Mouse (Mus musculus) kidney, embryonic 15.5 days (tissue): ENCODE measurements at regions not wholly inside any gene's neighbourhood (a gene's known extent, or its start where the extent isn't known, plus 50 kb on each side); places are given as distances from the start of the nearest gene placed in this dataset.

Experiments used
- ATAC-seq: fragments of 200-750 bp; cut with Nextera tagmentation; replicated peaks from 2 replicates; pipeline ENCODE4 v1.8.0; 2017; ENCODE audit warnings: moderate TSS enrichment; ENCODE audit not compliant: low FRiP score
- H3K27ac ChIP-seq: fragments of 300-500 bp; sonication (generic); 2 replicates; pipeline ENCODE4 v1.5.1; 2015; ENCODE audit warnings: mild to moderate bottlenecking, inconsistent platforms
- H3K27me3 ChIP-seq: fragments of 300-500 bp; sonication (generic); 2 replicates; pipeline ENCODE4 v1.6.1; 2015; ENCODE audit warnings: inconsistent platforms
- H3K36me3 ChIP-seq: fragments of 300-500 bp; sonication (generic); 2 replicates; pipeline ENCODE4 v1.6.1; 2015; ENCODE audit warnings: inconsistent platforms
- H3K4me1 ChIP-seq: fragments of 300-500 bp; sonication (generic); 2 replicates; pipeline ENCODE4 v1.6.1; 2015; ENCODE audit warnings: inconsistent platforms
- H3K4me2 ChIP-seq: fragments of 300-500 bp; sonication (generic); 2 replicates; pipeline ENCODE4 v1.6.1; 2015; ENCODE audit warnings: moderate library complexity, mild to moderate bottlenecking, inconsistent platforms
- H3K4me3 ChIP-seq: fragments of 300-500 bp; sonication (generic); replicated peaks from 2 replicates; pipeline ENCODE4 v1.5.1; 2015; ENCODE audit warnings: mild to moderate bottlenecking, inconsistent platforms
- H3K9ac ChIP-seq: fragments of 300-500 bp; sonication (generic); 2 replicates; pipeline ENCODE4 v1.6.1; 2015; ENCODE audit warnings: mild to moderate bottlenecking, inconsistent platforms
- H3K9me3 ChIP-seq: fragments of 300-500 bp; sonication (generic); replicated peaks from 2 replicates; pipeline ENCODE4 v1.6.1; 2016; ENCODE audit warnings: inconsistent platforms
- WGBS: fragments of 180-500 bp; shearing (Covaris S2); methylation state at CpG from one replicate; pipeline ENCODE4 v1.1.7; 2015; ENCODE audit warnings: mixed read lengths; 5-methylcytosine and 5-hydroxymethylcytosine counted together

DNA sequence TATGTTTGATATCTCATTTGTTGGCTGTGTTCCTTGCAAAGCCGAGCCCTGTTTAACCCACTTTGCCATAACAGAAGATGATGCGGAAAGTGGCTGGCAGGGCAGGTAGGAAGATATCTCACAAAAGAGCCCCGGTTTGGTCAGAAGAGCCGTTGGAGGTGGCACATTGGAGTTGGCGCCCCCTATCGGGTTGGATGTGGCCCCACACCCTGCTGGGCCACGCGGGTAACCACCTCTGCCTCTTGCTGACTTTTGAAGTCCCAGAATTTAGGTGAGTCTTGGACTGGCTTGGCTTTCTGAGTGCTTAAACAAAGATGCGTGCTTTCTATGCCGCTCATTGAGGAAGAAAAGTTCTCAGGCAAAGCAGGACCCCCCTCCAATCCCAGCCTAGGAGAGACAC, 56.1 kb downstream of the Gm4791 start:
- no peak for ATAC-seq
- no peak overlapping the region for H3K27ac ChIP-seq
- H3K27me3 ChIP-seq, result no peaks in the 10 kb centered on the region
- H3K36me3 ChIP-seq, result no peaks in the 10 kb centered on the region
- 0 out of 2 replicates have a peak, but pooled peaks cover 3% of the 10 kb centered on the region for H3K4me1 ChIP-seq
- no peak overlapping the region for H3K9ac ChIP-seq
- no peaks in the 10 kb centered on the region for H3K9me3 ChIP-seq
- H3K4me2 ChIP-seq, result no peak overlapping the region
- H3K4me3 ChIP-seq, result no peak overlapping the region
- WGBS, result 73% methylated on average over 10 of the region's 10 CpGs

DNA sequence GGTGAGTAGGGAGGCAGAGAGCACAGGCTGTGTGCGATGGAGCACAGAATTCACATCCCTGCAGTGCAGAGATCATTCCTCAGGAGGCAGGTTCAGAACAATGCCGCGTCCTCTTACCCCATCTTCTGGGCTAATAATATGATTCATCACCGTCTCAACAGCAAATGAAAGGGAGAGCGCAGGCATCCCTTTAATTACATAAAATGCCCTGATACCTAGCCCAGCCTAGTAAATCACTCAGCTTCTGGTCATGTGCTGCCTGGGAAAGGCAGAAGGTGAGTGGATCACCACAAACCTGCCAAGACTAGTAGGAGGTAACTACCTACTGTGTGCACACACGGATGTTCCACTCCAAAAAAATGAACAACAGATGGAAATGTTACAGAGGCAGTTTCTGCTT, 57.0 kb downstream of the Gm4791 start:
- 0 out of 2 replicates have a peak, but pooled peaks cover 3% of the 10 kb centered on the region for H3K4me1 ChIP-seq
- H3K9me3 ChIP-seq, result no peaks in the 10 kb centered on the region
- no peaks in the 10 kb centered on the region for H3K36me3 ChIP-seq
- ATAC-seq, result no peak
- 38% methylated on average over 6 of the region's 6 CpGs for WGBS
- H3K4me3 ChIP-seq, result no peak overlapping the region
- no peak overlapping the region for H3K4me2 ChIP-seq
- no peak overlapping the region for H3K9ac ChIP-seq
- H3K27ac ChIP-seq, result no peak overlapping the region
- H3K27me3 ChIP-seq, result no peaks in the 10 kb centered on the region

DNA sequence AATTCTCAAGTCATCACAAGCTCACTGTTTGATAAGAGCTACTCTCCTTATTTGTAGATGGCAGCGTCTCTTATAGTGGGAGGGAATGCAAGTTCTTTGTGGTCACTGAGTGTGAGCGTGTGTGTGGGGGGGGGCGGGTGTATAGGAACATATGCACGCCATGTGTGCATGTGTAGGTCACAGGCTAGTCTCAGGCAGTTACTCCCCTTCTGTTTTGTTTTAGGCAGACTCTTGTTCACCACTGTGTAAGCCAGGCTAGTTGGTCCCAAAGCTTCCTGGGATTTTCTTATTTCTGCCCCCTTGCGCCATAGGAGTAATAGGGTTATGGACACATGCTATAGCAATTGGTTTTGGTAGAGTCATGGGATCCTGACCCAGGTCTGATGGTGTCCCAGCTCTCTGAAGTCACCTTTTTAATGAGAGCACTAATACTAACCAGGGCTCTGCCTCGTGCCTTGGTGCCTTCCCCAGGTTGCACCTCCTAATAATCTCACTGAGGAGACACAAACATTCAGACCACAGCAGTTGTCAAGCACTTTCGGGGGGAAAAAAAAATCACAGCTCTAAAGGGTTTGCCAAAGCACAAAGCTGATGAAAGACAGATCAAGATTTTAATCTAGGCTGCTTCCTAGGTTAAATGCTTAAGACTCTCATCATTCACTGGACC, 60.9 kb downstream of the Gm4791 start:
- no peaks in the 10 kb centered on the region for H3K36me3 ChIP-seq
- 0 out of 2 replicates have a peak, but pooled peaks cover 2% of the 10 kb centered on the region for H3K27me3 ChIP-seq
- WGBS, result 80% methylated on average over 7 of the region's 7 CpGs
- H3K4me1 ChIP-seq, result 0 out of 2 replicates have a peak, but pooled peaks cover 3% of the 10 kb centered on the region
- no peak overlapping the region for H3K4me3 ChIP-seq
- H3K9me3 ChIP-seq, result no peaks in the 10 kb centered on the region
- ATAC-seq, result no peak
- no peak overlapping the region for H3K9ac ChIP-seq
- H3K27ac ChIP-seq, result no peak overlapping the region
- H3K4me2 ChIP-seq, result no peak overlapping the region

DNA sequence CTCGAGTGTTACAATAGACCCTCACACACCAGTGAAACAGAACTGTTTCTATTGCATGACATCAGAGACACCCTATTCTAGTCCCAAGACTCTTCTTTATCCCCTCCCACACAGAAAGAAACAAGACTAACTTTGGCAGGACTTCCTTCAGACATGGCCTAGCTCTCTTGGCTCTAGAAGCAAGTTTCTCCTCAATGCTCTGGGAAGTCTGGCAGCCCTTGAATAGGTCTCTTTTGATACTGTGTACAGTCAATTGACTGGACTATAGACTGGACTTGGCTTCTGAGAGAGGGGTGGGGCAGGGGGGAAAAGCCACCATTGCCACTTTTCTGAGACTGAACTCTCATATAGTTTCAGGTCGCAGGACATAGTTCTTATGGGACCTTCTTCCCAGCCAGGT, 62.2 kb downstream of the Gm4791 start:
- Histone ChIP-seq H3K4me2 (no peak overlapping the region), H3K4me3 (no peak overlapping the region), H3K9ac (no peak overlapping the region), H3K27me3 (0 out of 2 replicates have a peak, but pooled peaks cover 2% of the 10 kb centered on the region), H3K9me3 (no peaks in the 10 kb centered on the region), H3K4me1 (0 out of 2 replicates have a peak, but pooled peaks cover 1% of the 10 kb centered on the region), H3K27ac (no peak overlapping the region), H3K36me3 (no peaks in the 10 kb centered on the region)
- no peak for ATAC-seq
- 79% methylated on average over 2 of the region's 2 CpGs for WGBS

DNA sequence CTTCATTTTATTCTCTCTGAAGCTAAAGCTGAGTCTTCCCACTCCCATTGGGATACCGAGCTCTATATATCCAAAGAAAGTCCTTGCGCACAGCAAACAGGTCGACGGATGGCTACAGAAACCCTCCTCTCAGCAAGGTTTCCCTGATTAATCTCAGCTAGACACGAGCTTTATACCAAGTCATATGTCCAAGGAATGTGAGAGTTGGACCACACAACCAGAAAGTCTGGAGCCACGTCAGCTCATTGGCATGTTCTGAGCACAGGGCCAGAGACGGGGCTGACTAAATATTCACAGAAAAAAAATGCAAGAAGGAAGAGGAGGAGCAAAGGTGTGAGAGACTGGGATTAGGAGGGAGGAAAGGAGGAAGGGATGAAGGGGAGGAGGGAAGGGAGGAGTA, 64.0 kb downstream of the Gm4791 start:
- Histone ChIP-seq H3K36me3 (no peaks in the 10 kb centered on the region), H3K27me3 (0 out of 2 replicates have a peak, but pooled peaks cover 2% of the 10 kb centered on the region), H3K9me3 (no peaks in the 10 kb centered on the region), H3K4me2 (no peak overlapping the region), H3K9ac (no peak overlapping the region), H3K4me1 (no peaks in the 10 kb centered on the region), H3K4me3 (no peak overlapping the region), H3K27ac (no peak overlapping the region)
- ATAC-seq, result no peak
- 78% methylated on average over 7 of the region's 7 CpGs for WGBS

DNA sequence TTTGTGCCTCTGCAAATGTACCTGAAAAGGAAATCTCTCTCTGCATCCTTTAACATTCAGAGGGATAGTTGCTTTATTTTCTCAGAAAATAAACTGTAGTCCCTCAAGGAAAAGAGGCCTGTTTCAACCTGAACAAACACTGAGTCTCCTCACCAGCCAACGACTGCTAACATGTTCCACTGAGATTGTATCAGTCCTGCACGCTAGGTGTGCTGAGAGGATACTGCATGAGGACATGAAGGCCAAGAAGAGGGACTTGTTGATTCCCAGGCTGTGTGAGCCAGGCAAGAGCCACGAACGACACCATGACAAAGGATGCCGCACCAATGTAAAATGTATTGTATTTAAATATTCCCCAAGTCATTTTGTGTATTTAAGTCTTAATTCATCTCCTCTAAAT, 65.2 kb downstream of the Gm4791 start:
- no peak for ATAC-seq
- Histone ChIP-seq H3K9me3 (no peaks in the 10 kb centered on the region), H3K9ac (no peak overlapping the region), H3K36me3 (no peaks in the 10 kb centered on the region), H3K4me3 (no peak overlapping the region), H3K4me2 (no peak overlapping the region), H3K4me1 (no peaks in the 10 kb centered on the region), H3K27ac (no peak overlapping the region), H3K27me3 (0 out of 2 replicates have a peak, but pooled peaks cover 2% of the 10 kb centered on the region)
- WGBS, result 74% methylated on average over 5 of the region's 5 CpGs

DNA sequence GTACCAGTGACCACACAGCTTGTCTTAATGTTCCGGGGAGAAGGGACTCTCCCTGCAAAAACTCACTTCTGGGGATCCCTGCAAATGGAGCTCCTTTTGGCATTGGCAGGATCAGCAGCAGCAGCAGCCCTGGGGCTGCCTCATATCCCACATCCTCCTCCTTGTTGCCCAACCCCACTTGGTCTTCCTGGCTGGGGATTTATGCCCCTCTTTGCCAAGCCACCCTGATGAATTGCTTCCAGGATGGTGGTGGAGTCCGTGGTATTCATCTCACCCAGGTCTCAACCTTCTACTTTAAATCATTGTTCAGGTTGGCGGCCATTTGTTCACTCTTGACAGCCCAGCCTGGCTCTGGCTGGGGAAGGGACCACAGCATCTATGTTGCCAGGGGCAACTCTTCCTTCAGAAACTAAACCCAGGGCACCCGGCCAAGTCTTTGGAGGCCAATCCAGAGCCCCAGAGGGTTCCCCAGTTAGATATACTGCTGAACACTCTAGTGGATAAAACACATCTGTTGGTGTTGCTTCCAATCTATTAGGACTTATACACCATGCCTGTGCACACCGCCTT, 66.0 kb downstream of the Gm4791 start:
- H3K4me1 ChIP-seq, result no peaks in the 10 kb centered on the region
- H3K27ac ChIP-seq, result no peak overlapping the region
- ATAC-seq, result no peak
- H3K4me2 ChIP-seq, result no peak overlapping the region
- no peaks in the 10 kb centered on the region for H3K36me3 ChIP-seq
- H3K9me3 ChIP-seq, result no peaks in the 10 kb centered on the region
- H3K9ac ChIP-seq, result no peak overlapping the region
- no peak overlapping the region for H3K4me3 ChIP-seq
- WGBS, result 46% methylated on average over 5 of the region's 5 CpGs
- H3K27me3 ChIP-seq, result 0 out of 2 replicates have a peak, but pooled peaks cover 2% of the 10 kb centered on the region

DNA sequence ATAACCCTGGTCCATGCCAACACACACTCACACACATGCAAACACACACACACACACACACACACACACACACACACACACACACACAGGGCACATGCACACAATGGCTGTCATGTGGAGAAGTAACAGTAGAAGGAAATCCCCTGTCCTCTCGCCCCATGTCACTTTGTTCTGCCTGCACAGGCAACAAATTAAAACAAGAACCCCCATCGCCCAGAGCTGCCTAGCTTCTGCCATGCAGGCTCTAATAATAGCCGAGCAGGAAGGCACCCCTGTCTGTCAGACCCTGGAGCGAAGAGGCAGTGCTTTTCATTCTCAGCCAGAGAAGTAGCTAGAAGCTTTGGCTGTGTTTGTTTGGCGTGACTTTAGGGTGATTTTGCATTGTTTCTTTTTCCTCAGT, 70.9 kb downstream of the Gm4791 start:
- H3K36me3 ChIP-seq, result no peaks in the 10 kb centered on the region
- H3K27ac ChIP-seq, result no peak overlapping the region
- H3K9ac ChIP-seq, result no peak overlapping the region
- H3K4me1 ChIP-seq, result no peaks in the 10 kb centered on the region
- ATAC-seq, result no peak
- H3K4me2 ChIP-seq, result no peak overlapping the region
- H3K9me3 ChIP-seq, result no peaks in the 10 kb centered on the region
- 36% methylated on average over 5 of the region's 5 CpGs for WGBS
- no peak overlapping the region for H3K4me3 ChIP-seq
- no peaks in the 10 kb centered on the region for H3K27me3 ChIP-seq

DNA sequence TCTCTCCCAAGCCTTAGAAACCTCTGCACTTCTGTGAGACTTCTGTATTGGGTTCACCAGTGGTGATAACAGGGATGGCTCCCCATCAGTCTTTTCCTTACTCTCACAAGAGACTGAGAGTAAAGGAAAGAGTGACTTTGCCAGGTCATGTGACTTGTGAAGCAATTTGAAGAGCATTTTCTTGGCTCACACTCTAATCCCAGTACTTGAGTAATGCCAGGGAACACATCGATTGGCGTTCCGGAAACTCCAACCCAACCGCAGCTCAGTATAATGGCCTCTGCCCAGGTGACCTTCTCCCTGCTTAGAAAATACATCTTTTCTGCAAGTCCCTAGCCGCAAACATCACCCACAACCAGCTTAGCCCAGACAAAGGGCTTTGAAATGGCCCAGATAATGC, 72.4 kb downstream of the Gm4791 start:
- H3K9ac ChIP-seq, result no peak overlapping the region
- H3K36me3 ChIP-seq, result no peaks in the 10 kb centered on the region
- 92% methylated on average over 5 of the region's 5 CpGs for WGBS
- no peak for ATAC-seq
- H3K4me3 ChIP-seq, result no peak overlapping the region
- no peaks in the 10 kb centered on the region for H3K4me1 ChIP-seq
- no peaks in the 10 kb centered on the region for H3K27me3 ChIP-seq
- no peaks in the 10 kb centered on the region for H3K9me3 ChIP-seq
- H3K4me2 ChIP-seq, result no peak overlapping the region
- no peak overlapping the region for H3K27ac ChIP-seq

DNA sequence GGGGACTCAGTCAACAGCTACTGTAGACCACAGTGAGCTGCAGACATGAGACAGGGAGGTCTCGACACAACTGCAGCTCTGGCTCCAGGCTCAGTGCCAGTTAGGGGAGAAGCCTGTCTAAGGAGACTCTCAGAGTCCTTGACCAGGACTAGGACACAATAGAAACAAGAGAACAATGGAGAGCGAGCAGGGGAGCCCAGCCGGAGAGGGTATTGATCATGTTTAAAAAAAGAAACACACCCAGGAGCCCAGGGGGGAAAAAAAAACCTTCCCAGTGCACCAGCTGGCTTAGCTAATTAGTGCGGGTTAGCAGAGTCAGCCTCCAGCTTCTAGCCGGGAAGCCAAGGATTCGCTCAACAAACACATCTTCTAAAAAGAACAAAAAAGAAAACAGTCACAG, 78.4 kb downstream of the Gm4791 start:
- Histone ChIP-seq H3K9me3 (no peaks in the 10 kb centered on the region), H3K9ac (no peak overlapping the region), H3K4me3 (no peak overlapping the region), H3K27me3 (0 out of 2 replicates have a peak, but pooled peaks cover 7% of the 10 kb centered on the region), H3K4me1 (peaks cover 4% of the 10 kb centered on the region; the same call in 1 of the 2 replicates), H3K27ac (no peak overlapping the region), H3K36me3 (no peaks in the 10 kb centered on the region), H3K4me2 (no peak overlapping the region)
- ATAC-seq, result no peak
- 43% methylated on average over 6 of the region's 6 CpGs for WGBS

DNA sequence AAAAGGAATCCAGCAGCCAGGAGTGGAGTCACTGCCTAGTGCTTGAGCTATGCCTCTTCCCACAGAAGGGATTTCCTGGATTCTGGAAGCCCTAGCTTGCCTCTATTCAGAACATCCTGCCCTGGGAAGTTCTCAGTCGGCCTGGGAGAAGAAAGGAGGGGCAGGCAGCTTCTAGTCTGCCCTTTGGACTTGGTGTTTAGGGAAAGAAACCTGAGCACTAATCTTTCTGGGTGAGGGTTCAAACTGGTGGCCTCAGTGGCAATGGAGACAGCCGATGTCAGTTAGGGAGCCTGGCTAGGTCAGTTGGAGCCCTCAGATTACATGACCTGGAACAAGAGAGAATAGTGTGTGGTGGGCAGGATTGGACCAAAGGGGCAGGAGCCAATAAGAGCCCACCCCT, 78.9 kb downstream of the Gm4791 start:
- Histone ChIP-seq H3K4me2 (no peak overlapping the region), H3K4me1 (peaks cover 4% of the 10 kb centered on the region; the same call in 1 of the 2 replicates), H3K27ac (no peak overlapping the region), H3K27me3 (0 out of 2 replicates have a peak, but pooled peaks cover 7% of the 10 kb centered on the region), H3K36me3 (no peaks in the 10 kb centered on the region), H3K9me3 (no peaks in the 10 kb centered on the region), H3K4me3 (no peak overlapping the region), H3K9ac (no peak overlapping the region)
- ATAC-seq, result no peak
- WGBS, result 27% methylated on average over 2 of the region's 2 CpGs

DNA sequence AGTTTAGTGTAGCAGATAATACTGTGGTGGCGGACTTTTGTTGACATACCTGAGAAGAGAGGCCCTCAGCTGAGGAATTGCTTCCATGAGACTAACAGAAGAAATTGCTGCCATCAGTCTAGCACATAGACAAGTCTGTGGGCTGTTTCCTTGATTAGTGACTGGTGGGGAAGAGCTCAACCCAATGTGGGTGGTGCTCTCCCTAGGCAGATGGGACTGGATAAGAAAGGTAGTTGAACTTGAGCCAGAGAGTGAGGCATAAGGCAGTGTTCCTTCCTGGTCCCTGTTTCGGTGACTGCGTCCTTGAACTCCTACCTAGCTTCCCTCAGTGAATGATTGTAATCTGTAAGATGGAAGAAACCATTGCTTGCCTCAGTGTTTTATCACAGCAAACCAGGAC, 79.4 kb downstream of the Gm4791 start:
- ATAC-seq, result no peak
- Histone ChIP-seq H3K36me3 (no peaks in the 10 kb centered on the region), H3K4me3 (no peak overlapping the region), H3K9ac (no peak overlapping the region), H3K27me3 (0 out of 2 replicates have a peak, but pooled peaks cover 7% of the 10 kb centered on the region), H3K4me2 (no peak overlapping the region), H3K4me1 (peaks cover 4% of the 10 kb centered on the region; the same call in 1 of the 2 replicates), H3K9me3 (no peaks in the 10 kb centered on the region), H3K27ac (no peak overlapping the region)
- WGBS, result 89% methylated on average over 3 of the region's 3 CpGs
